Comparison of ENCODE assay signal across 8 mouse cellular contexts in genomic region chr1:13494727-13495404, GRCm38 (mm10).
DNase-seq lines count a peak whose midpoint lies in the region; ATAC-seq and TF ChIP-seq lines count a peak whose summit lies in the region.

No protein-coding gene starts in this region.

- ATAC-seq in lung, embryonic 14.5 days (ENCODE audit: insufficient read depth): no peak
- ATAC-seq in embryonic facial prominence, embryonic 11.5 days (replicated peaks; ENCODE audit: insufficient number of reproducible peaks, low FRiP score, low TSS enrichment, low read depth): no peak

- H3K9me3 ChIP-seq in lung, embryonic 14.5 days (ENCODE audit: low read depth, low read length): no peaks in the 10 kb centered on the region
- H3K9me3 ChIP-seq in embryonic facial prominence, embryonic 11.5 days (replicated peaks; ENCODE audit: control insufficient read depth, low read length): no peaks in the 10 kb centered on the region
- H3K9me3 ChIP-seq in midbrain, embryonic 10.5 days (replicated peaks): no peaks in the 10 kb centered on the region

- H3K27me3 ChIP-seq in lung, embryonic 14.5 days (ENCODE audit: insufficient read depth, low read length): no peaks in the 10 kb centered on the region
- no peaks in the 10 kb centered on the region for H3K27me3 ChIP-seq in embryonic facial prominence, embryonic 11.5 days (ENCODE audit: control insufficient read depth, insufficient read depth, low read length)
- peaks cover 80% of the 10 kb centered on the region for H3K27me3 ChIP-seq in midbrain, embryonic 10.5 days (ENCODE audit: low read depth, poor library complexity, severe bottlenecking)

- no peaks in the 10 kb centered on the region for H3K4me1 ChIP-seq in lung, embryonic 14.5 days (ENCODE audit: insufficient read depth)
- no peaks in the 10 kb centered on the region for H3K4me1 ChIP-seq in embryonic facial prominence, embryonic 11.5 days (ENCODE audit: control insufficient read depth, insufficient read depth, low read length)
- peaks cover 8% of the 10 kb centered on the region for H3K4me1 ChIP-seq in midbrain, embryonic 10.5 days

- H3K9ac ChIP-seq in lung, embryonic 14.5 days: no peak overlapping the region
- H3K9ac ChIP-seq in embryonic facial prominence, embryonic 11.5 days (replicated peaks; ENCODE audit: low read length): no peak overlapping the region

- no peak for TF ChIP-seq CTCF in lung, embryonic 14.5 days (IDR thresholded peaks at IDR 0.05; ENCODE audit: low read depth)

- WGBS in lung, embryonic 14.5 days: 31% methylated on average over 16 of the region's 16 CpGs
- WGBS in embryonic facial prominence, embryonic 11.5 days: 20% methylated on average over 16 of the region's 16 CpGs
- WGBS in midbrain, embryonic 10.5 days: 20% methylated on average over 16 of the region's 16 CpGs

- H3K4me3 ChIP-seq in lung, embryonic 14.5 days (ENCODE audit: low read depth, low read length): no peak overlapping the region
- no peak overlapping the region for H3K4me3 ChIP-seq in embryonic facial prominence, embryonic 11.5 days (ENCODE audit: low read depth, low read length)
- H3K4me3 ChIP-seq in midbrain, embryonic 10.5 days: peak overlapping the region; percentile 35

- peak overlapping the region; percentile 44 for H3K4me2 ChIP-seq in lung, embryonic 14.5 days
- H3K4me2 ChIP-seq in embryonic facial prominence, embryonic 11.5 days (ENCODE audit: low read depth, low read length): peak overlapping the region; percentile 13

- H3K27ac ChIP-seq in lung, embryonic 14.5 days (ENCODE audit: low read depth): no peak overlapping the region
- no peak overlapping the region for H3K27ac ChIP-seq in embryonic facial prominence, embryonic 11.5 days (replicated peaks; ENCODE audit: low read depth, low read length)
- H3K27ac ChIP-seq in midbrain, embryonic 10.5 days (replicated peaks): no peak overlapping the region

- no peaks in the 10 kb centered on the region for H3K36me3 ChIP-seq in lung, embryonic 14.5 days (ENCODE audit: insufficient read depth)
- H3K36me3 ChIP-seq in embryonic facial prominence, embryonic 11.5 days (replicated peaks; ENCODE audit: control insufficient read depth, insufficient read depth, low read depth, low read length): no peaks in the 10 kb centered on the region
- no peaks in the 10 kb centered on the region for H3K36me3 ChIP-seq in midbrain, embryonic 10.5 days

- DNase-seq in lung, embryonic 14.5 days: peak; percentile 11
- DNase-seq in lung, postnatal 10 days: no peak
- DNase-seq in embryonic facial prominence, embryonic 11.5 days (ENCODE audit: low spot score): peak; percentile 27
- peak; percentile 27 for DNase-seq in kidney, adult 18-20 months
- DNase-seq in midbrain, embryonic 10.5 days (ENCODE audit: low spot score): no peak
- no peak for DNase-seq in urinary bladder, postnatal 10 days (ENCODE audit: low spot score)
- DNase-seq in gastrocnemius, postnatal 25 days: no peak
- DNase-seq in right cerebral cortex, postnatal 25 days: no peak

Comparison
In these comparisons a context has a peak if more than half of its experiments do, and no peak if none do; other contexts are left out.
1. DNase-seq: peak in lung, embryonic 14.5 days (single experiment), embryonic facial prominence, embryonic 11.5 days (single experiment) and kidney, adult 18-20 months (single experiment); none in lung, postnatal 10 days (single experiment), midbrain, embryonic 10.5 days (single experiment), urinary bladder, postnatal 10 days (single experiment), gastrocnemius, postnatal 25 days (single experiment) and right cerebral cortex, postnatal 25 days (single experiment).